Mouse (Mus musculus): ENCODE data around the gene Gsdmc4.
A peak's percentile ranks its signal among the peaks of the same experiment; 100 is the strongest.
"Not testable (repeated sequence)": the region's sequence is repeated elsewhere in the genome, so short reads cannot be mapped to it uniquely, and the experiment has no call there.

The Gsdmc4 gene

GRCm38 (mm10) chr15:63912197-63912596, at the start of gene Gsdmc4:
Gsdmc4 (minus strand) TSS chr15:63912297.
- DNase-seq (ENCODE audit: low read depth, low spot score): not testable (repeated sequence)

- DNase-seq (ENCODE audit: low read depth, low spot score): no peak
Measured at GRCm38 (mm10) chr15:63960542-63960941, 48.4 kb upstream of the Gsdmc4 start.

- DNase-seq (ENCODE audit: low read depth, low spot score): no peak
Measured at GRCm38 (mm10) chr15:63957553-63957952, 45.5 kb upstream of the Gsdmc4 start.

GRCm38 (mm10) chr15:63953256-63953655, 41.2 kb upstream of the Gsdmc4 start:
- DNase-seq (ENCODE audit: low read depth, low spot score): no peak

GRCm38 (mm10) chr15:63941221-63941620, 29.1 kb upstream of the Gsdmc4 start:
- DNase-seq (ENCODE audit: low read depth, low spot score): no peak

- DNase-seq (ENCODE audit: low read depth, low spot score): no peak
Measured at GRCm38 (mm10) chr15:63932656-63933055, 20.6 kb upstream of the Gsdmc4 start.

GRCm38 (mm10) chr15:63931404-63931803, 19.3 kb upstream of the Gsdmc4 start:
- DNase-seq (ENCODE audit: low read depth, low spot score): no peak

GRCm38 (mm10) chr15:63930107-63931041, 18.3 kb upstream of the Gsdmc4 start:
- DNase-seq (ENCODE audit: low read depth, low spot score): no peak

- DNase-seq (ENCODE audit: low read depth, low spot score): no peak
Measured at GRCm38 (mm10) chr15:63926201-63926600, 14.1 kb upstream of the Gsdmc4 start.

- DNase-seq (ENCODE audit: low read depth, low spot score): no peak
Measured at GRCm38 (mm10) chr15:63924484-63924883, 12.4 kb upstream of the Gsdmc4 start.

GRCm38 (mm10) chr15:63921618-63922017, 9.5 kb upstream of the Gsdmc4 start:
- DNase-seq (ENCODE audit: low read depth, low spot score): not testable (repeated sequence)

- not testable (repeated sequence) for DNase-seq (ENCODE audit: low read depth, low spot score)
Measured at GRCm38 (mm10) chr15:63919728-63920127, 7.6 kb upstream of the Gsdmc4 start.

- not testable (repeated sequence) for DNase-seq (ENCODE audit: low read depth, low spot score)
Measured at GRCm38 (mm10) chr15:63916584-63916983, 4.5 kb upstream of the Gsdmc4 start.

GRCm38 (mm10) chr15:63909896-63910295, 2.2 kb downstream of the Gsdmc4 start:
- DNase-seq (ENCODE audit: low read depth, low spot score): not testable (repeated sequence)

- not testable (repeated sequence) for DNase-seq (ENCODE audit: low read depth, low spot score)
Measured at GRCm38 (mm10) chr15:63895560-63896353, 16.3 kb downstream of the Gsdmc4 start.

- not testable (repeated sequence) for DNase-seq (ENCODE audit: low read depth, low spot score)
Measured at GRCm38 (mm10) chr15:63888440-63888839, 23.7 kb downstream of the Gsdmc4 start.

- not testable (repeated sequence) for DNase-seq (ENCODE audit: low read depth, low spot score)
Measured at GRCm38 (mm10) chr15:63887949-63888348, 24.1 kb downstream of the Gsdmc4 start.

- DNase-seq (ENCODE audit: low read depth, low spot score): not testable (repeated sequence)
Measured at GRCm38 (mm10) chr15:63878458-63878857, 33.6 kb downstream of the Gsdmc4 start, which contains the start of gene Gsdmc3. Gsdmc3 (minus strand) TSS chr15:63878558.

GRCm38 (mm10) chr15:63876160-63876559, 35.9 kb downstream of the Gsdmc4 start:
- DNase-seq (ENCODE audit: low read depth, low spot score): not testable (repeated sequence)

GRCm38 (mm10) chr15:63861965-63862364, 50.1 kb downstream of the Gsdmc4 start:
- peak; percentile 4 for DNase-seq (ENCODE audit: low read depth, low spot score)
